Mouse (Mus musculus) gastrocnemius, postnatal 36 days (tissue): ENCODE results near the gene Kcnq2. TPM values are rescaled to one million over a fixed set of nuclear protein-coding genes. Genes with fewer than 3 reads are reported as not detected.

Experiments
- DNase-seq, 2 experiments: peaks; one replicate each; pipeline ENCODE4 v3.0.0; 2022
- intact Hi-C: fragments of 180-260 bp; cut with DNase I; formaldehyde crosslinking; loops from one replicate; pipeline ENCODE4 v1.15.1; 2025
- long read RNA-seq, 2 experiments: library from polyadenylated mRNA; stranded (forward); transcript quantifications; one replicate each; pipeline ENCODE4 v2.0.0; 2021
- total RNA-seq, 2 experiments: library from RNA; stranded (reverse); gene quantifications; 2 replicates each; pipeline ENCODE4 v1.2.3; 2021

The Kcnq2 gene
- not detected for total RNA-seq
- long read RNA-seq, experiment 1 = 0 reads
- long read RNA-seq, experiment 2 = 0 reads

DNA sequence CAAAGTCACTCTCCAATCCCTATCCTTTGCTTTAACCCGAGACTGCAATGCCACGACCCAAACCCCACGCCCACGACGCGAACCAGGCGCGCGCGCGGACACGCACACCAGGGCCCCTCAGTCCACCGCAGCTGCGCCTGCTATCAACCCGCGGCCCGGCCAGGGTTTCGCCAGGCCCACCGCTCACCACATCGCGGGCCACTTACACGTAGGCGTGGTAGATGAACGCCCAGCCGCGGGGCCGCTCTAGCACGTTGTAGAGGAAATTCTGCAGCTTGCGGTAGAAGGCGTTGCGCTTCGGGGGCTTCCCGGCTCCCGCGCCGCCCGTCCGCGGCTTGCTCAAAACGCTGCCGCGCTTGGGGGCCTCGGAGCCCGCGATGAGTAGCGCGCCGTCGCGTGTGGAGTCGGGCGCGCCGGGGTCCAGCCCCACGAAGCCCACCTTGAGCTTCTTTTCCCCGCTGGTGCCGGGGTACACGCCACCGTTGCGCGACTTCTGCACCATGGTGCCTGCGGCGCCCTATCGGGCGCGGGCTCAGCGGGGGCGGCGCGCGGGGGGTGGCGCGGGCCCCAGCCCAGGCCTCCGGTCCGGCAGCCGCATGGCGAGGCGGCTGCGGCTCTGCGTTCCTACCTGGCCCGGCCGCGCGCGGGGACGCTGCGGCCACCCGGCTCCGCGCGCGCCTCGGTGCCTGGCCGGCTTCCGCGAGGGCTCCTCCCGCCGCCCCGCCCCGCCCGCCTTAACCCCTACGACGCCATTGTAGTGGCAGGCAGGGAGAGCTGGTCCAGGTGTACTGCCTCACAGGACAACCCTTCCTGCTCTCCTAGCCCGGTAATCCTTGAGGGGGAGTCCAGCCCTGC is at the start of gene Kcnq2:
Gene Kcnq2, minus strand, starts transcription at position 710 of the 855 bp plus-strand sequence.
- intact Hi-C loops = no loop called here
- no peak for DNase-seq

DNA sequence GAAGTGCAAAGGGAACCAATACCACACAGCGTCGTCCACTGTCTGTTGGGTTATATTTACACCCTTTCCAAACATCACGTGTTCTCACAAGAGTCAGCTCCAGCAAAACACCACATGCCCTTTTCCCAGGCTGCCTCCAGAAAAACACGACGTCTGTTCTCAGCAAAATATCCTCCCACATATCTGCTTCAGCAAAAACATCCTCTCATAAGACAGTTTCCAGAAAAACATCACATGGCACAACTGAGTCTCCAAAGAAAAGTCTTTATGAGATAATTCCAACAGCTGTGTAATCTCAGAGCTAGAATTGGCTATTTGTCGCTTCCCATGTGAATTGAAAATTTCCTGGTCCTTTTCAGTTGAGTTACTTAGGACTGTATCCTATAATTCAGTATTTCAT is 45.8 kb upstream of the Kcnq2 start:
- no peak for DNase-seq
- intact Hi-C loops = loop anchor here (10.0 kb wide), 1 partner anchor 414 kb away; the partner anchor contains the start of genes Prpf6, Samd10 and Zfp512b

DNA sequence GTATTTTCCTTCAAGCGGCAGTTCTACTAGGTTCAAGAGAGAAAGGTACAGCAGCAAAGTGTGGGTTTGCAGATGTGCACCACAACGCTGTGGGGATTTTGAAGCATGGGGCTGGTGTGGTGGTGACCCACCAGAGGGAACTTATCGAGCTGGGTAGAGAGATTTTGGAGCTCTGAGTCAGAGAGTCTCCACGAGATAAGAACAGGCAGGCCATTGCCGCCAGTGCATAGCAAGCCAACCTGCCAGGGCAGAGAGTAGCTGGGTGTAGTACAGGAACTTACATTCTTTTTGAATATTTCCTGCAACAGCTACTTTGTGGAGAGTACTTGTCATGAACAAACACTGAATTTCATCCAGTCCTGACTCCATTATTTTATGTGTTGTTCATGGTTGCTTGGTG is 43.4 kb upstream of the Kcnq2 start:
- intact Hi-C loops = no loop called here
- no peak for DNase-seq

DNA sequence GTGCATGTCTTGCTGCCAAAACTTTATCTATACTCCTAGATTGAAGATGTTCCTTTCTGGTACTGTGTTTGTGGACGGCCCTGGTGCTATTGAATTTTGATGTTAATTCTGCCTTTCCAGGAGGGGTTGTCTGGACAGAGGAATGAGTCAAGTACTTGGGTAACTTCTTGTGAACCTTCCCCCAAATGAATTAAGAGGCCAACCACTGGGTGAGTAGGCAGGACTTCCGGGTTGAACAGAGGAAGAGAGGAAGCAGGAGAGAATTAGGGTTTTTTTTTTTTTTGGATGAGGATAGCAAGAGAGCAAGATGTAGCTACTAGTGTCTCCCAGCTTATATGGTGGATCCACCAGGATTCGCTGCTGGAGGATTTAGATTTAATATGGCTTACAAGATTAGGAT is 42.9 kb upstream of the Kcnq2 start:
- intact Hi-C loops = no loop called here
- no peak for DNase-seq

DNA sequence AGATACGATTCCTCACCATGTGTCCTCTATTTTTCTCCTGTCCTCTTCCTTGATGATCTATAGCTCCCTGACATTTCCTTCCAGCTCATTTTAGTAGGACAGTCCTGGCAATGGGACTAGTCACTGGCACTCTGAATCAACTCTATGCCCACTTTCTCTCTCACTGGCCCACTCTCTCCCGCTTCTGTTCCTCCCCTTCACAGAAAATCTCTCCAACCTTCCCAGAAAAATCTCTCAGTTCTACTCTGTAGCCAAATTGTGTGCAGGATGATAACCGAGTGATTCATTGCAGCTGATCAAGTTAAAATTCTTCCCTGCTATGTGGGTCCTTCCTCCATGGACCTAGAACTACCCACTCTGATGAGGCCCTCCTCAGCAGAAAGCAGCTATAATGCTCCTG is 39.5 kb upstream of the Kcnq2 start:
- intact Hi-C loops = no loop called here
- no peak for DNase-seq

DNA sequence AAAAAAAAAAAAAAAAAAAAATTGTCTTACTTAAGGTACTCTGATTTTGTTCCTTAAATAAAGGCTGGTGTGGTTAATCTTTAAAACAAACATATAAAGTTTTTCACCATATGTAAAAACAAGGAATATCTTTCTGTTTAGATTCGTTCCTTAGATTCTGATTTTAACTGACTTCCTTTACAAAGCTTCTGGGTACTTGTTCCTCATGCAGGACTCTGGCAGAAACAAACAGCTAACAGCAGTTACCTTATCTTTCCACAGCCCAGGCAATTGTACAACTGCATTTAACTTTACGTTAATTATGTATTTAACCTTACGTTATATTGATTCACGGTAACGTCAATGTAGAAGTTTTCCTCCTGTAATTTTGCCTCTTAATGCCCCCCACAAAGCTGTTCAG is 31.4 kb upstream of the Kcnq2 start:
- intact Hi-C loops = no loop called here
- no peak for DNase-seq

DNA sequence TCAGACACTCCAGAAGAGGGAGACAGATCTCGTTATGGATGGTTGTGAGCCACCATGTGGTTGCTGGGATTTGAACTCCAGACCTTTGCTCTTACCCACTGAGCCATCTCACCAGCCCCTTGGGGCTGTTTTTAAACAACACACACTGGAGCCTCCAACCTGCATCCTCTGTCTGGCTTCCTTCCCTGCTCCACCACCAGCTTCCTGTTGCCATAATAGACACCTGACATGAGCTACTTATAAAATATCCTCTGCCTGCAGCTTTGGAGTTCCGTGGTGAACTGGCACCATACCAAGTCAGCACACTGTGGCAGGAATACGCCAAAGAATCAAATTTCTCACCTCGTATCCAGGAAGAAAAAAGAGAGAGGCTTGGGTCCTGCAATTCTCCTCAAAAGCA is 25.7 kb upstream of the Kcnq2 start:
- intact Hi-C loops = no loop called here
- DNase-seq = no peak

DNA sequence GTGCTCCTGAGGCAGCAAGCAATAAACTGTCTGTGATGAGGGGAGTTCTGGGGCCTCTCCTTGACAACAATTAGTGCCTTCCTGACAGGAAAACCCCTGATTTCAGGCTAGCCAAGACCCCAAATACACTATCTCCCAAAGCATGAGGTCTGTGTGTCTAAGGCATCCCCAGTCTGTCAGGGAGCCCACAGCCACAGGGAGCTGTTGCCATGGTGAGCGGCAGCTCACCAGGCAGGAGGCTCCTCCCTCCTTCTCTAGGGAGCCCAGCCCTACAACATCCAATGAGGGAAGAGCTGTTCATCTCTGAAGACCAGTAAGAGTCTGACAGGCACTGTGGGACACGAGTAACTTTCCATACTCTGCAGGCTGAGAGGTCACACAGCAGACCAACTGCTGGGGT is 24.7 kb upstream of the Kcnq2 start:
- no peak for DNase-seq
- intact Hi-C loops = no loop called here

DNA sequence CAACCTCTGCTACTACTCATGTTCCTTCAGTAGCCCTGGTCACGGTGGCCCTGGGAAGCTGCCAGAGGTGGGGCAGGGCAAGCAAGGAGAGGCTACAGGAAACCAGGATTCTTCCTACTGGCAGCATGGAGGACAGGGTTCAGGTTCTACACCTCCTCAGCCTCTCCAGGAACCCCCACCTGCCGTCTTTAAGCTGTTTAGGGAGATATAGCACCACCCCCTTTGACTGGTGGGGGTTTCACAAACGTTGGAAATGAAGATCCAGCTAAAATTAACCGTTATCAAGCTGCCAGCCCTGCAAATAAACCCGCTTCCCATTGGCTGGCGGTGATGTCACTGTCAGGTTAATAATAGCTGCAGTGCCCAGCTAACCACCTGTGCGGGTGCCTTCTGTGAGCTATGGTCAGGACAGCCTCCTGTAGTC is 24.0 kb upstream of the Kcnq2 start:
- peak in 1 of 2 experiments; percentile 55 for DNase-seq
- intact Hi-C loops = no loop called here

DNA sequence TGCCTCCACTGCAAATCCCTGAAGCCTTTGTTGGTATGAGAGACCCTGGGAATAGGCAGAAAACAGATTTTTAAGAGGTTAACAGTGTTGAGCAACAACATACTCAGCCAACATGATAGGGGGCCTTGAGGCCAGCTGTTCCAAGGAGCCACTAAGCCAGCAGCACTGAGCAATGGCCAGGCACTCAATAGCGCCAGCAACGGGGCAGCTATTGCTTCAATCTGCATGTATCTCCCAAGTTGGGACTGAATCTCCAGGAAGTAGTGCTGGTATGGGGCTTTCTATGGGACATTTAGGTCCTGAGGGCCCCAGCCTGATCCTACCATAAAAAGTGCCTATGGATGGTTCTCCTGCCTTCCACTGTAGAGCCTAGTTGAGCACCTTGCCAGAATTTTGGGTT is 23.4 kb upstream of the Kcnq2 start:
- intact Hi-C loops = no loop called here
- no peak for DNase-seq

DNA sequence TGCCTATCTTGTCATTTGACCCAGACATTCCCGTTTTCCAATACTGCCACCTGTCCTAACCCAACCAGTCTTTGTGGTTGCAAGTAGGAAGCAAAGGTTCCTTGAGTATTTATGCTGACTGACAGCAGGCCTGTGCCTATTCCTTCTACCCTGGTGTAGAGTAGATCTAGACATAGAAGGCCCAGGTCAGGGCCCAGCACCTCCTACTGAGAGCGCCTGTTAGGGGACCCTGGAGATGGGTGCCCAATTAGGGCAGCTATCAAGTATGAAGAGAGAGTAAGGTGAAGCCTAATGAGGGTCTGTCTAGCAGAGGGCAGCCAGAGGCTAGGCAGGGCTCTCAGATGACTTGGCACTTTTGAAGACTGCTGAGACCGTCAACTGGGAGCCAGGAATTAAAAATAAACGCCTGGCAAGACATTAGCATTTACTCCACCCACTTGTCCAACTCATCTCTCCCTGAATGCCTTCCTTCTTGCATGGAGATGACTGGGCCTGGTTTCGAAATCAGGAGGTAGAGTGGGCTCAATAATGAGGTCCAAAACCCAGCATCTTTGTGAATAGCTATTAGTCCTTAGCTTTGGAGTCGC is 22.7 kb upstream of the Kcnq2 start:
- intact Hi-C loops = no loop called here

DNA sequence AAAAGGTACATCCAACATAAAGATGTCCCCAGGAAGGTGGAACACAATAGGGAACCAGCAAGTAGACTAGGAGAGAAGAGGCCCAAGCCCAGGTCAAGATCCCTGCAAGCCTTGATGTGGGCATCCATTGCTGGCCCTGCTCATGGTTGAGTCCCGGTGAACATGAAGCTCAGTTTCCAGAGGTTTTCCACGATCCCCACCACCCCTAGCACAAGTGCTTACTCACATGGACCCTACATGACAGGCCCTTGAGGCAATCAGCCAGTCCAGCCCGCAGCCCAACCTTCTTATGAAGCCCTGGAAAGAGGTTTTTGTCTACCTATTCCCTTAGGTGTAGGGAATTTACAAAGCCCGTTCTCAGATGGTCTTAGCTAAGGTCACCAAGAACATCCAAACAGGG is 22.1 kb upstream of the Kcnq2 start:
- intact Hi-C loops = no loop called here
- DNase-seq = no peak

More for the DNA sequence above, 22.7 kb upstream of the Kcnq2 start:
- DNase-seq = no peak

DNA sequence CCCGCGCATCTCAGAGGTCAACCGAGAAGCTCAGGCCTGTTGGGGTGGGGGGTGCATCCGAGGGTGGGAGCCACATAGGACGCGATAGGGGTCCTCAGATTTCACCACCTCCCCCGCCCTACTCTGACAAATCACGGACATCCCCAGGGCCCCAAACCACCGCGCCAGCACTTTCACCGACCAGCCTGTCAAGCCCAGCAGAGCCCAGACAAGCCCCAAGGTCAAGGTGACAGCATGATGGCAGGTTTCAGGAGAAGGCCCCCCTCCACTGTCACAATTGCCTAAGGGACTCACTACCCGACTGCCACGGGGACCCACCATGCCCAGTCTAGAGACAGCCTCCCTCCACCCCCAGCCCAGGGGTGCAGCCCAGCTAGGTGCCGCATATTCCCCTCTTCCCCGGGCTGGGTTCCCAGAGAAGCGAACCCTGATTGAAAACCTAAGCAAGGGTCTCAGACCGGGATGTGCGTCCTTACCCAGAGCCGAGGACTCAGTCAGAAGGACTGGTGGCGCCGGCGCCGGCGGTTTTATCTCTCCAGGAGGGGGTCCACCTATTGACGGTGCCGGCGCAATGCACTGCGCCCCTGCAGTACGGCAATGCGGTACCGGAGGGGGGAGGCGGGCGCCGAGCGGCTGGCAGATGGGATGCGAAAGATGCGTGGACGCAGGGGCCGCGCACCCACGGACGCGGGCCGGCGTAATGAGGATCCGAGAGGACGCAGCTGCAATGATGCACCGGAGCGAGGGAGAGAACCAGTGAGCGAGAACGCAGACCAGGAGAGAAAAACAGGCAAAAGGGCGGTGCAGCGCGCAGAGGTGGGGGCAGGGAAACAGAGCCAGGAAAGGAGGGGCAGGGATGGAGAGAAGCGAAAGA is 21.4 kb upstream of the Kcnq2 start, which contains the start of gene Eef1a2:
Gene Eef1a2, minus strand, starts transcription at position 767 of the 874 bp plus-strand sequence.
- intact Hi-C loops = no loop called here
- DNase-seq = peak in 1 of 2 experiments; percentile 31

DNA sequence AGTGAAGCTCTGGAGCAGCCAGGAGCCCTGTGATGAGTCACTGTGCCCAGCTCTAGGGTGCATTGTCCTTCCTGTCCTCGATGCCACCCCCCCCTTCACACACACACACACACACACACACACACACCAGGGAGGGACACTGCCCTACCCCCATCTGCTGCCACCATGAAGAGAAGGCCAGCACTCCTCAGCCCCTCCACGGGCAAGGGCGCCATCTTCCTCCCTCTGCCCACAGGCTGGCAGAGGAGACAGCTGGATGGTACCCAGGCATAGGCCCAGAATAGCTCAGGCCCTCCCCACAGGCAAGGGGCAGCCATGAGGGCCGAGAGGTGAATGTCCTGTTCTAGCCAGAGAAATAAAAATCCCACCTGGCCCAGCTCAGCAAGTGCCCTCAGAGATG is 20.7 kb upstream of the Kcnq2 start:
- peak in 1 of 2 experiments; percentile 44 for DNase-seq
- intact Hi-C loops = no loop called here

DNA sequence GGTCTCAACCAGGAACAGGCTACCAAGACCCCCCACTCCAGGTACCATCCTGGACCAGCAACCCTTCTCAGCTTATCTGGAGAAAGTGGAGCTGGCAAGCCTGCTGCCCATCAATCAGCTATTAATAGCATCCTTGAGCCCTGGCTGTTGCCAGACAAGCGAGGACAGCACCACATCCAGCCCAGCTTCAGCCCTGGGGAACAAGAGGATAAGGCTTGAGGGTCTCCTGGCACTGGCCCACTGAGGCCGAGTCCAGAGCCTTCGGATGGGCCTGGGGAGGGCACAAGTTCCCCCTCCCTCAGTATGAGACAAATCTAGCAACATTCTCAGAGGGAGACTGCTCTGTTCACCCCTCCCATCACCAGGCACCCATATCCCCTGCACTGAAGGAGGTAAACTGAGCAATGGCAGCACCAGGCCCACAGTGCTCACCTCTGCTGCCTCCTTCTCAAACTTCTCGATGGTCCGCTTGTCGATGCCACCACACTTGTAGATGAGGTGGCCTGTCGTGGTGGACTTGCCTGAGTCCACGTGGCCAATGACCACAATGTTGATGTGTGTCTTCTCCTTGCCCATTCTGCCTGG is 19.8 kb upstream of the Kcnq2 start:
- intact Hi-C loops = no loop called here
- peak in 1 of 2 experiments; percentile 29 for DNase-seq

DNA sequence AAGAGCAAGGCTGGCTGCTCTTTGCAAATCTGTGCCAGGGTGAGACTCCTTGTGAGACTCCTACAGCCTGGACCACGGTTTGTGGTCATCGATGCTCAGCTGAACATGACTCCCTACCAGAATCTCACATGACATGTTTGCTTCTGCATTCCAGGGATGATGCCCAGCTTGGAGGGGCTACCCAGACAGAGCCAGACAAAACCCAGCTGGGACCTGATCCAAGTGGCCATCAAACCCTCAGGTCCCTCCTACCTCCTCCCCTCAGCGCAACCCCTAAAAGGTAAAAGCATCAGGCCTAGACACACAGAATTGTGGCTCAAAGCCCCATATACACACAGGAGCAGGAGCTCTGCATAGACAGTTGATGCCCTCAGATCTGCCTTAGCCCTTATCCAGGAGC is 19.3 kb upstream of the Kcnq2 start:
- no peak for DNase-seq
- intact Hi-C loops = no loop called here

DNA sequence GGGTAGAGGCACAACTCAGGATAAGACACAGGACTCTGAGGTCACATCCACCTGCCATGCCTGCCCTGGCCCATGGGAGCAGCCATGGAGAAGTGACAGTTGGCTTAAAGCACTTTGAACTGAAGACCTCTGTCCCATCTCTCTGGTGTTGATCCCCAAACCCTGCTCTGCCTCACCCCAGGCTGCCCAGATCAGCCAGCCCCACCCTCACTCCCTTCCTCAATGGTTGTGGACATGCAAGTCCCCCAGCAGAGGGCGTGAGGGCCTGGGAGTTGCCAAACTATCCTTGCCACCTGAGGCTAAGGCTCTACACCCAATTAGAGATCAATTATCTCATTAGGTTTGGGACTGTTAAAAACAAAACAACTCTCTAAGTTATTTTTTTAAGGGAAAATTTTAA is 18.7 kb upstream of the Kcnq2 start:
- intact Hi-C loops = no loop called here
- no peak for DNase-seq

DNA sequence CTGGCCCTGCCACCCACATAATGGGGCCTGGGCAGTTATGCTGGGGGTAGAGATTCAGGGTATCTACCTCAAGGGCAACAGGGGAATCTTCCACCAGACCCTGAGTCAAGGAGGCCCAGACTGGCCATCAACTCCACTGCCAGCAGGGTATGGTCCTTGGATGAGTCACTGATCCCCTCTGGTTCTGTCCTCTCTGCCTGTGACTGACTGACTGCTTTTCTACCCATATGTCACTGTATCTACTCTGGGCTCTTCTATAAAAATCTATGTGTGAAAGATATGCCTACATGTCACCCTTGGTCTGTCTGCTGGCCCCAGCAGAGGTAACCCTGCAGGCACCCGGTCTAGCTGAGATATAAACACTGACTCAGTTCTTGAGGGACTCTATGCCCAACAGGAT is 18.0 kb upstream of the Kcnq2 start:
- intact Hi-C loops = no loop called here
- no peak for DNase-seq

DNA sequence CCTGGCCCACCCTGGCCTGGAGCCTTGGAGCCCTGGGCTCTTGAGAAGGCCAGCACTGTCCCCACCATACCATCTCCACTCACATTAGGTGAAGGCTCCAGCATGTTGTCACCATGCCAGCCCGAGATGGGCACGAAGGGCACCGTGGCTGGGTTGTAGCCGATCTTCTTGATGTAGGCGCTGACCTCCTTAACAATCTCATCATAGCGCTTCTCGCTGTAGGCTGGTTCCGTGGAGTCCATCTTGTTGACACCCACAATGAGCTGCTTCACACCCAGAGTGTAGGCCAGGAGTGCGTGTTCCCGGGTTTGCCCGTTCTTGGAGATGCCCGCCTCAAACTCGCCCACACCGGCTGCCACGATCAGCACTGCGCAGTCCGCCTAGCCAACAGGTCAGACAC is 17.6 kb upstream of the Kcnq2 start:
- intact Hi-C loops = no loop called here
- DNase-seq = no peak

DNA sequence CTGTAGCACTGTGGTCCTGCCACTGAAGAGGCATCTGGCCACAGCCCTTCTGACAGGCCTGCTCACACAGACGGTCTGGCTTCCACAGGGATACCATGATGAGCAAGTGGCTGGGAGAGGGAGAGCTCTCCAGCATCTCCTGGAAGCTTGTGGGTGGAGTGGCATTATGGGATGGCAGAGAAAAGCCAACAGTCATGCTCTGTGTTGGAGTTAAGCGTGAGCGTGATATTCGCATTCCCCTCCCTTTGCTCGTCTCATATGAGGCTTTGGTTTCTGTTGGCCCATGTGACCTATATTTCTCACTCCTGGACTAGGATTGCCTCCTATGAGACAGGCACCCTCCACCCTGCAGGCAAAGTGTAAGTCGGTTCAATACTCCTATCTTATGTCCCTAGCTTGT is 15.2 kb upstream of the Kcnq2 start:
- no peak for DNase-seq
- intact Hi-C loops = no loop called here
